Mouse (Mus musculus) neural tube, embryonic 11.5 days (tissue): ENCODE data around the gene Nyap2. TPM values are rescaled to one million over a fixed set of nuclear protein-coding genes. Genes with fewer than 3 reads are reported as not detected.

Experiments used
- ATAC-seq: fragments of 200-750 bp; cut with Nextera tagmentation; 2 replicates; pipeline ENCODE4 v1.8.0; 2017; ENCODE audit warnings: moderate number of reproducible peaks, mild to moderate bottlenecking, moderate TSS enrichment, moderate library complexity; ENCODE audit not compliant: insufficient read depth, low FRiP score, low TSS enrichment
- DNase-seq: peaks from one replicate; pipeline ENCODE4 v3.0.0-alpha.2; 2015; ENCODE audit warnings: low spot score
- H3K27ac ChIP-seq: fragments of 300-500 bp; sonication (generic); 2 replicates; pipeline ENCODE4 v1.5.1; 2014; ENCODE audit warnings: low read depth, mild to moderate bottlenecking, low read length
- H3K27me3 ChIP-seq: fragments of 300-500 bp; sonication (generic); 2 replicates; pipeline ENCODE4 v1.6.1; 2014; ENCODE audit warnings: mild to moderate bottlenecking, low read length, mixed read lengths; ENCODE audit not compliant: control insufficient read depth, insufficient read depth
- H3K36me3 ChIP-seq: fragments of 300-500 bp; sonication (generic); 2 replicates; pipeline ENCODE4 v1.6.1; 2014; ENCODE audit warnings: mild to moderate bottlenecking, low read length, moderate library complexity, mixed read lengths; ENCODE audit not compliant: control insufficient read depth, insufficient read depth
- H3K4me1 ChIP-seq: fragments of 300-500 bp; sonication (generic); 2 replicates; pipeline ENCODE4 v1.6.1; 2014; ENCODE audit warnings: low read length, mixed read lengths; ENCODE audit not compliant: control insufficient read depth, insufficient read depth
- H3K4me2 ChIP-seq: fragments of 300-500 bp; sonication (generic); 2 replicates; pipeline ENCODE4 v1.6.1; 2014; ENCODE audit warnings: low read depth, mild to moderate bottlenecking, moderate library complexity
- H3K4me3 ChIP-seq: fragments of 300-500 bp; sonication (generic); 2 replicates; pipeline ENCODE4 v1.5.1; 2014; ENCODE audit warnings: low read depth, low read length
- H3K9ac ChIP-seq: fragments of 300-500 bp; sonication (generic); 2 replicates; pipeline ENCODE4 v1.6.1; 2014; ENCODE audit warnings: mild to moderate bottlenecking, low read length
- H3K9me3 ChIP-seq: fragments of 300-500 bp; sonication (generic); 2 replicates; pipeline ENCODE4 v1.6.1; 2016; ENCODE audit warnings: low read length; ENCODE audit not compliant: control insufficient read depth
- WGBS: fragments of 180-500 bp; shearing (Covaris S2); extraction: QIAGEN DNeasy Blood & Tissue Kit; methylation state at CpG from one replicate; pipeline ENCODE4 v1.1.7; 2014; 5-methylcytosine and 5-hydroxymethylcytosine counted together
- polyA plus RNA-seq: library from polyadenylated mRNA; unstranded; fragments of >200 nt; fragmentation: Nextera tagmentation; extraction: Ambion mirVana; gene quantifications from 2 replicates; pipeline ENCODE4 v1.2.1, GENCODE M21; 2014

Nyap2 gene
- polyA plus RNA-seq, 1 experiment from 2014 or later, result 11.6 TPM

DNA sequence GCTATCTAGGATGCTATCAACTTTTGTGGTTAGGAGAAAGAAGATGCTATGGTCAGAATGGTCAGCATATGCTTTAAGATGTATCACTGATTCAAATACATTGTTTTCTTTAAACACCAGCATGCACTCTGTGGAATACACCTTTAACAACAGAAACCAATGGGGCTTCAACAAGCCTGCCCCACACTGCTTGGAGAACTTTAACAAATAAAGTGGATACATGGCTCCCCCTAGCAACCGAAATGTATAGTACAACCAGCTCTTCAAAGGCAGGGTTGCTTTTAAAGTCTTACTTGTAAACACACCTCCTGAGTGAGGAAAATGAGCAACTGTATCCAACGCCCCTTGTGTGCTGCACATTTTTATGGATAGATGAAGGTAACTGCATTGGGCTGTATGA lies 224.9 kb downstream of the Nyap2 start:
- Histone ChIP-seq H3K36me3 (no peaks in the 10 kb centered on the region), H3K4me2 (no peak overlapping the region), H3K27ac (no peak overlapping the region), H3K4me3 (no peak overlapping the region), H3K27me3 (no peaks in the 10 kb centered on the region), H3K9me3 (no peaks in the 10 kb centered on the region), H3K9ac (no peak overlapping the region), H3K4me1 (no peaks in the 10 kb centered on the region)
- peak; percentile 46 for DNase-seq
- 6% methylated on average over 2 of the region's 2 CpGs for WGBS
- ATAC-seq, result 0 out of 2 replicates have a peak, but pooled peaks have one; percentile 53

DNA sequence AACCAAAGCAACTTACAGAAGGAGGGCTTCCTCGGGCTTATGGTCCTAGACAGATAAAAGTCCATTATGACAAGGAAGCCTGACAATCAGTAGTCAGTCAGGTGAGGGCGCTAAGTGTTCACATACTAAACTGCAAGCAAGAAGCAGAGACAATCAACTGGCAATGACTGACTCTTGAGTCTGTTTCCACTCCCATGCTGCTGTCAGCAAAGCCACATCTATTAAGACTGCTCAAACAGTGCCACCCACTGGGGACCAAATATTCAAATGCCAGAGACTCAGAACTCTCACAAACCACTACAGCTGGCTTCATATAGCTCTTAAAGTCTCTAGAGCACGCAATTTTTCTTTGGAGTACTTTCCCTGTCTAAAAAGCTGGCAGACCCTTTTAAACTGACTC lies 226.6 kb downstream of the Nyap2 start:
- WGBS, result 55% methylated on average over 3 of the region's 3 CpGs
- no peak for ATAC-seq
- H3K9ac ChIP-seq, result no peak overlapping the region
- no peaks in the 10 kb centered on the region for H3K36me3 ChIP-seq
- no peaks in the 10 kb centered on the region for H3K4me1 ChIP-seq
- H3K4me3 ChIP-seq, result no peak overlapping the region
- no peak for DNase-seq
- H3K4me2 ChIP-seq, result no peak overlapping the region
- H3K27me3 ChIP-seq, result no peaks in the 10 kb centered on the region
- no peaks in the 10 kb centered on the region for H3K9me3 ChIP-seq
- H3K27ac ChIP-seq, result no peak overlapping the region

DNA sequence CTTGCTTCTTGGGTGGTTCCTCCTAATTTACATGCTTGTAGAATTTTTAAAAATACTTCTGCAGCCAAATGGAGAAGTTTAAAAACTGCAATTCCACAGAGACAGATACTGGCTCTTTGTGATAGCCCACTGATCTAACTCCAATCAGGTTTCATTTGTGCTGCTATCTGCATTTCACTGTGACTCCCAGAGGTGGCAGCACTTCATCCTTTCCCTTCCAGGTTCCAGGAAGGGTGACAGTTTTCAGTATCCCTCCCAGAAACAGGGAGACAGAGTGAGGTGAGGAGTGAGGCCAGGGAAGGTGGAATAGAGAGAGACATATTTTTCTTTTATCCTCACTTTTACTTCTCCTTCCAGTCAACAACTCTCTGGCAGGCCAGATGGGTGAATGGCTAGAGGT lies 230.7 kb downstream of the Nyap2 start:
- ATAC-seq (no peak), DNase-seq (no peak)
- Histone ChIP-seq H3K27me3 (no peaks in the 10 kb centered on the region), H3K9me3 (no peaks in the 10 kb centered on the region), H3K27ac (no peak overlapping the region), H3K4me1 (no peaks in the 10 kb centered on the region), H3K4me3 (no peak overlapping the region), H3K4me2 (no peak overlapping the region), H3K36me3 (no peaks in the 10 kb centered on the region), H3K9ac (no peak overlapping the region)

DNA sequence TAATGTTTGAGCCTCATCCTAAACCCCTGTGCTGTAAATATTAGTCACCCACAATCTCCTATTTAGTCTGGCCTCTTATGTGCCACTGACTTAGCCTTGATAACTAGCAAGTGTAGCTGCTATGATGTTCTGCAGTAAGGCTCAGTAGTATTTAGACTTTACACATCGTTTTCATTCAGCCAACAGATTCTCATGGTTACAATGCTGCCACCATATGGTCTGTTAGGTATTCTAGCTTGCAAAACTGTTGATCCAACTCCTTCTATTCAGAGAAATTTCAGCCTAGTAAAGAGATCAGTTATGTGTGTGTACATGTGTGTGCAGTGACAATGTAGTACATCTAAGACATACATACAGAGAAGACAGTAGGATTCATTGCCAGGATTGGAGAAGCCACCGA lies 231.2 kb downstream of the Nyap2 start:
- Histone ChIP-seq H3K4me2 (no peak overlapping the region), H3K36me3 (no peaks in the 10 kb centered on the region), H3K9ac (no peak overlapping the region), H3K4me1 (no peaks in the 10 kb centered on the region), H3K27me3 (no peaks in the 10 kb centered on the region), H3K9me3 (no peaks in the 10 kb centered on the region), H3K27ac (no peak overlapping the region), H3K4me3 (no peak overlapping the region)
- ATAC-seq (no peak), DNase-seq (no peak)
- WGBS, result 69% methylated on average over 2 of the region's 2 CpGs

DNA sequence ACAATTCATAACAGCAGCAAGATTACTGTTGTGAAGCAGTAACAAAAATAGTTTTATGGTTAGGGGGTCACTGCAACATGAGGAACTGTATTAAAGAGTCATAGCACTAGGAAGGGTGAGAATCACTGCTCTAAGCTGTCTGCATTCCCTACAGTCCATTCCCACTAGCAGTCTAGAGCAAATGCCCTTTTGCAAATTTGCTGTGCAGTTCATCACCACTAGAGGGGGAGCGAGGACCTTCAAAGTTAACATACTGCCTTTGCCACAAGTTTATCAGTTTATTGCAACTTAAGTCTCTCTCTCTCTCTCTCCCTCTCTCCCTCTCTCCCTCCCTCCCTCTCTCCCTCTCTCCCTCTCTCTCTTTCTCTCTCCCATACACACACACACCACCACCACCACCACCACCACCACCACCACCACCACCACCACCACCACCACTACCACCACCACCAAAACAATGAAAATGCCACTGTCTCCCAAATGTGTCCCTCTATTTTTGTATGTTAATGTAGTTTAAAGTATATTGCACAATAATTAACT lies 233.4 kb downstream of the Nyap2 start:
- H3K27me3 ChIP-seq, result no peaks in the 10 kb centered on the region
- no peak overlapping the region for H3K27ac ChIP-seq
- no peak overlapping the region for H3K4me2 ChIP-seq
- no peak overlapping the region for H3K4me3 ChIP-seq
- peak; percentile 69 for DNase-seq
- H3K4me1 ChIP-seq, result no peaks in the 10 kb centered on the region
- 0% methylated on average over 1 of the region's 1 CpGs for WGBS
- no peak overlapping the region for H3K9ac ChIP-seq
- ATAC-seq, result peak; percentile 48; the same call in 1 of the 2 replicates
- H3K9me3 ChIP-seq, result no peaks in the 10 kb centered on the region
- H3K36me3 ChIP-seq, result no peaks in the 10 kb centered on the region

DNA sequence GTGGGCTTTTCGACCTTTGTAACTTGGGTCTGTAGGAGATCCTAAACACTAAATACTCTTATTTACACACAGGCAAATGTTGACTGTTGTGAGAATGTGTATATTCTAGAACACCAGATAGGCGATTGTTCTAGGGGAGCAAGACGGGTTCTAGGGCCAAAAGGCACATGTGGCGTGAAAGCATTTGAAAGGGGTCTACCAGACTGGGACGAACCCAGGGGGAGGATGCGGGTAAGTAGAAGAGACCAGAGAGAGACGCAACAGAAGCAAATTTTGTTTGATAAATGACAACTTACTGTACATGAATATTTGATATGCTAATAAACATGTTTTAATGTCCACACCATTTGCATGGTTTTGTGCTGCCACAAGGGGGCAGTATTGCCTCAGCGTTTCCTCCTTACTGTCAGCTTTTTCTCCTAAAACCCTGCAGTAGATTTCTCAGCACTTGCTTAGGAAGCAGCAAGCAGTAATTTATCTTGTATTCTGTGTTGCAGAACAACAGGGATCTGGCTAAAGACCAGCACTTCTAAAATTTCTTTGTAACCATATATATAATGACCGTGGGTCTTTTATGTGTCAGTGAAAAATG lies 239.7 kb downstream of the Nyap2 start:
- Histone ChIP-seq H3K4me2 (no peak overlapping the region), H3K36me3 (no peaks in the 10 kb centered on the region), H3K9me3 (no peaks in the 10 kb centered on the region), H3K27me3 (no peaks in the 10 kb centered on the region), H3K9ac (no peak overlapping the region), H3K4me1 (no peaks in the 10 kb centered on the region), H3K27ac (no peak overlapping the region), H3K4me3 (no peak overlapping the region)
- ATAC-seq, result peak; percentile 61
- 58% methylated on average over 9 of the region's 9 CpGs for WGBS
- peak; percentile 69 for DNase-seq

DNA sequence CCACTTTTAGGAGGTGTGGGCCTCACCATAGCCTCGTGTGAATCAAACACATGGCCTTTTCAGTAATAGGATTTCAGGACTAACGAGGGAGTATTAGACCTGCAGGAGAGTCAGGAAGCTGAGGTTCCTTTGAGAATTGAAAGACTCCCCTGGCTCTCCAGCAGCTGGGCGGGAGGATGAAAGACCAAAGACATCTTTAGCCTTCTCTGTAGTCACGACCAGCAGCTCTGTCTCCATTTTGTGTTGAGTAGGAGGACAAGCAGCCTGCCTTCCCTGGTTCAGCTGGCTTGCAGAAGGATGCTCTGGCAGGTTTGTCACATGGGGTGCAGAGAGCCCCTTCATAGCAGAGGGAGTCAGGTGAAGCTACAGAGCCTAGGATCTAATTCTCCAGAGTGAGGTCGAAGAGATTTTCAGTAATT lies 240.3 kb downstream of the Nyap2 start:
- H3K9ac ChIP-seq, result no peak overlapping the region
- no peaks in the 10 kb centered on the region for H3K27me3 ChIP-seq

DNA sequence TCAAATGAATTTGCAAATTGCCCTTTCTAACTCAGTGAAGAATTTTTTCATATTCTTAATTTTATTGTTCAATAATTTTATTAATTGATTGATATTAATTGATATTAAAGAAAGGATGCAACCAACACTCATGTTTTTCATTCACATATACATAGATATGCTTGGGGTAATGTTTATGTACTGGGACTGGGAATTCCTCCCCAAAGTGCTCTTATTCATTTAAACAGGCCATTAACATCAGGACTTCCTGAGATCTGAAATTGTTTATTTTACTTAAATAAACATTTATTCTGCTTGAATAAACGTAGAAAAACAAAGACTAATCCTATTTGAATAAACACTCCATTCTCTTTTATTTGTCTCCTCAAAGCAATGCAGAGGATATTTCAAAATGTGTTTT lies 311.0 kb downstream of the Nyap2 start:
- no peak overlapping the region for H3K4me3 ChIP-seq
- H3K4me1 ChIP-seq, result no peaks in the 10 kb centered on the region
- no peaks in the 10 kb centered on the region for H3K27me3 ChIP-seq
- 41% methylated on average over 1 of the region's 1 CpGs for WGBS
- no peaks in the 10 kb centered on the region for H3K36me3 ChIP-seq
- no peaks in the 10 kb centered on the region for H3K9me3 ChIP-seq
- DNase-seq (no peak), ATAC-seq (no peak)
- H3K27ac ChIP-seq, result no peak overlapping the region
- H3K9ac ChIP-seq, result no peak overlapping the region
- no peak overlapping the region for H3K4me2 ChIP-seq

More for the DNA sequence above, 240.3 kb downstream of the Nyap2 start:
- H3K27ac ChIP-seq, result no peak overlapping the region
- DNase-seq (peak; percentile 30), ATAC-seq (peak; percentile 71; the same call in 1 of the 2 replicates)
- 52% methylated on average over 5 of the region's 5 CpGs for WGBS
- H3K4me2 ChIP-seq, result no peak overlapping the region
- no peak overlapping the region for H3K4me3 ChIP-seq
- no peaks in the 10 kb centered on the region for H3K9me3 ChIP-seq
- H3K4me1 ChIP-seq, result no peaks in the 10 kb centered on the region
- H3K36me3 ChIP-seq, result no peaks in the 10 kb centered on the region
